Mouse (Mus musculus): ENCODE data around the gene Rit1.
"Not testable (repeated sequence)": the region's sequence is repeated elsewhere in the genome, so short reads cannot be mapped to it uniquely, and the experiment has no call there.

Rit1 gene

GRCm38 (mm10) chr3:88740147-88740546 lies 23.5 kb downstream of the Rit1 start:
- in situ Hi-C loops (cut with MboI), result no loop called here

- in situ Hi-C loops (cut with MboI), result no loop called here
Observed at GRCm38 (mm10) chr3:88745534-88745933, 28.9 kb downstream of the Rit1 start.

GRCm38 (mm10) chr3:88746139-88746870 lies 29.7 kb downstream of the Rit1 start:
- in situ Hi-C loops (cut with MboI), result no loop called here

- in situ Hi-C loops (cut with MboI), result no loop called here
Observed at GRCm38 (mm10) chr3:88746871-88747231, 30.2 kb downstream of the Rit1 start.

GRCm38 (mm10) chr3:88754283-88754682 lies 37.6 kb downstream of the Rit1 start:
- in situ Hi-C loops (cut with MboI), result no loop called here

GRCm38 (mm10) chr3:88755541-88755940 lies 38.9 kb downstream of the Rit1 start:
- in situ Hi-C loops (cut with MboI), result no loop called here

GRCm38 (mm10) chr3:88756276-88756675 lies 39.6 kb downstream of the Rit1 start:
- in situ Hi-C loops (cut with MboI), result no loop called here

- in situ Hi-C loops (cut with MboI), result no loop called here
Observed at GRCm38 (mm10) chr3:88758045-88758500, 41.4 kb downstream of the Rit1 start.

GRCm38 (mm10) chr3:88761619-88762018 lies 45.0 kb downstream of the Rit1 start:
- in situ Hi-C loops (cut with MboI), result no loop called here

GRCm38 (mm10) chr3:88762401-88762831 lies 45.8 kb downstream of the Rit1 start:
- in situ Hi-C loops (cut with MboI), result no loop called here

- in situ Hi-C loops (cut with MboI), result not testable (repeated sequence)
Observed at GRCm38 (mm10) chr3:88771189-88771940, 54.7 kb downstream of the Rit1 start.

GRCm38 (mm10) chr3:88771941-88772280 lies 55.3 kb downstream of the Rit1 start:
- in situ Hi-C loops (cut with MboI), result not testable (repeated sequence)

GRCm38 (mm10) chr3:88772399-88772798 lies 55.8 kb downstream of the Rit1 start:
- in situ Hi-C loops (cut with MboI), result not testable (repeated sequence)

GRCm38 (mm10) chr3:88773163-88773562 lies 56.5 kb downstream of the Rit1 start:
- in situ Hi-C loops (cut with MboI), result not testable (repeated sequence)

- in situ Hi-C loops (cut with MboI), result not testable (repeated sequence)
Observed at GRCm38 (mm10) chr3:88774939-88775841, 58.6 kb downstream of the Rit1 start, which contains the start of gene Syt11. Gene Syt11 (minus strand): TSS chr3:88775164.
